Mouse (Mus musculus) forebrain, embryonic 13.5 days (tissue): ENCODE measurements around the gene Grik1. TPM values are rescaled to one million over a fixed set of nuclear protein-coding genes. Genes with fewer than 3 reads are reported as not detected.
A peak's percentile ranks its signal among the peaks of the same experiment; 100 is the strongest.

Experiments
- ATAC-seq: fragments of 200-750 bp; cut with Nextera tagmentation; 2 replicates; pipeline ENCODE4 v1.8.0; 2017
- H3K27ac ChIP-seq: fragments of 300-500 bp; sonication (generic); 2 replicates; pipeline ENCODE4 v1.5.1; 2015; ENCODE audit warnings: inconsistent platforms, mild to moderate bottlenecking, moderate library complexity
- H3K27me3 ChIP-seq: fragments of 300-500 bp; sonication (generic); 2 replicates; pipeline ENCODE4 v1.6.1; 2015; ENCODE audit warnings: mild to moderate bottlenecking, inconsistent platforms
- H3K36me3 ChIP-seq: fragments of 300-500 bp; sonication (generic); 2 replicates; pipeline ENCODE4 v1.6.1; 2015; ENCODE audit warnings: mild to moderate bottlenecking, inconsistent platforms; ENCODE audit not compliant: poor library complexity, severe bottlenecking
- H3K4me1 ChIP-seq: fragments of 300-500 bp; sonication (generic); 2 replicates; pipeline ENCODE4 v1.6.1; 2015; ENCODE audit warnings: inconsistent platforms
- H3K4me2 ChIP-seq: fragments of 300-500 bp; sonication (generic); 2 replicates; pipeline ENCODE4 v1.6.1; 2015; ENCODE audit warnings: inconsistent platforms, mild to moderate bottlenecking, moderate library complexity
- H3K4me3 ChIP-seq: fragments of 300-500 bp; sonication (generic); 2 replicates; pipeline ENCODE4 v1.5.1; 2015; ENCODE audit warnings: mild to moderate bottlenecking, inconsistent platforms
- H3K9ac ChIP-seq: fragments of 300-500 bp; sonication (generic); 2 replicates; pipeline ENCODE4 v1.6.1; 2015; ENCODE audit warnings: mild to moderate bottlenecking, inconsistent platforms
- H3K9me3 ChIP-seq: fragments of 300-500 bp; sonication (generic); replicated peaks from 2 replicates; pipeline ENCODE4 v1.6.1; 2016; ENCODE audit warnings: inconsistent platforms
- WGBS: fragments of 180-500 bp; shearing (Covaris S2); methylation state at CpG from one replicate; pipeline ENCODE4 v1.1.7; 2015; 5-methylcytosine and 5-hydroxymethylcytosine counted together
- polyA plus RNA-seq: library from polyadenylated mRNA; unstranded; fragments of >200 nt; fragmentation: Nextera tagmentation; extraction: Ambion mirVana; gene quantifications from 2 replicates; pipeline ENCODE4 v1.2.1, GENCODE M21; 2015

Grik1 gene
- polyA plus RNA-seq, 1 experiment from 2014 or later, result 7.2 TPM

DNA sequence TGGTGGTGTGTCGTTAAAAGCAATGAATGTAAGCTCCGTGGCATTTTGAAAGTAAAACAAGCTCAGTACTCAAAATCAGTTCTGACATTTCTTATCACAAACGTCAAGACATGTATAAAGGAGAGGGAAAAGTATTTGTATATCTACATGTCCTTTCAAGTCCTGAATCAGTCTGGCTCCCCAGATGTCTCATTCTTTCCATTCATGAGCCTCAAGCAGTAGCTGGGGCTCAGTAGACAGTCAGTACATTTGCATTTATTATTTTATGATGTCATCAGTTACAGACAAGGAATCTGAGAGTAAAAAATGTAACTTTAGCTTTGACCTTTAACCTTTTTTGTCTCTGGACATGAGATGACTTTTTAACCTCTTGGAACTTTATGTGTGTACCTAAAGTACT lies 68.1 kb downstream of the Grik1 start:
- no peak for ATAC-seq
- H3K4me1 ChIP-seq, result no peaks in the 10 kb centered on the region
- no peaks in the 10 kb centered on the region for H3K9me3 ChIP-seq
- H3K9ac ChIP-seq, result no peak overlapping the region
- no peak overlapping the region for H3K4me3 ChIP-seq
- H3K27me3 ChIP-seq, result no peaks in the 10 kb centered on the region
- H3K27ac ChIP-seq, result no peak overlapping the region
- no peak overlapping the region for H3K4me2 ChIP-seq
- no peaks in the 10 kb centered on the region for H3K36me3 ChIP-seq
- WGBS, result 73% methylated on average over 3 of the region's 3 CpGs

DNA sequence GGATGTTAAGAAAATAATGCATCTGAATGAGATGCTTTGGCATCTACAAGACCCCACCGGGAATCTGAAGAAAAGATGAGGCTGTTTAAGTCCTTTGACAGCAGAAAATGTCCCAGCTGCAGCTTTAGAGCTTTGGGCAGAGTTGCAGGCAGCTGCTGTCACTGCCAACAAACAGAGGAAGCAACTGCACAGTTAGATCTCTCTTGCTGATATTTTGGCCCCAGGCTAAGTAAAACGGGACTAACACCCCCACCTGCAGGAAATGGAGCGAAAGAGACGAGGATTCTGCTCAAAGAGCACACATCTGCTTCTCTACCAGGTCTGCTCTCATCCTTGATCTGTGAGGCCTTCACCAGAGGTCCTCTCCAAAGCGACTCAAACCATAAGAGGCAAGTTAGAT lies 77.5 kb downstream of the Grik1 start:
- H3K9ac ChIP-seq, result no peak overlapping the region
- no peak overlapping the region for H3K4me3 ChIP-seq
- no peak overlapping the region for H3K27ac ChIP-seq
- no peaks in the 10 kb centered on the region for H3K9me3 ChIP-seq
- H3K4me1 ChIP-seq, result no peaks in the 10 kb centered on the region
- no peak overlapping the region for H3K4me2 ChIP-seq
- H3K36me3 ChIP-seq, result no peaks in the 10 kb centered on the region
- 79% methylated on average over 5 of the region's 5 CpGs for WGBS
- no peak for ATAC-seq
- no peaks in the 10 kb centered on the region for H3K27me3 ChIP-seq

DNA sequence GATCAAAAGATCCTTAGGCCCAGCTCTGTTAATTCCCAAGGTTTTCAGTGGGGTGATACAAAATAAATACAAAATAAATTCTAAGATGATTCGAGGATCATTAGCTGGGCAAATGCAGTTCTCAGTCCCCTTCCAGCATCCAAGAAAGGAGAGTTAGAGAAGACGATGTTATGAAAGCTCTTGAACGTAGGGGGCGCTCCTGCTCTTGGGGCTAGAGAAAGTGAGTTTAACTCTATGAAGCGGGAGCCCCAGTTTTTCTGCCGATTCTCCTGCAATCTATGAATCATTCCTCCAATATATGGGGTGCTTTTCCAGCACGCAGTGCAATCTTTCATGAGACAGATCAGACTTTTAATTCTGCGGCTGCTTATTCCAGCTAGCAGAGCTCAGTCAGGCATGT lies 78.2 kb downstream of the Grik1 start:
- Histone ChIP-seq H3K4me2 (no peak overlapping the region), H3K4me1 (no peaks in the 10 kb centered on the region), H3K36me3 (no peaks in the 10 kb centered on the region), H3K9ac (no peak overlapping the region), H3K27me3 (no peaks in the 10 kb centered on the region), H3K4me3 (no peak overlapping the region), H3K9me3 (no peaks in the 10 kb centered on the region), H3K27ac (no peak overlapping the region)
- 61% methylated on average over 8 of the region's 8 CpGs for WGBS
- no peak for ATAC-seq

DNA sequence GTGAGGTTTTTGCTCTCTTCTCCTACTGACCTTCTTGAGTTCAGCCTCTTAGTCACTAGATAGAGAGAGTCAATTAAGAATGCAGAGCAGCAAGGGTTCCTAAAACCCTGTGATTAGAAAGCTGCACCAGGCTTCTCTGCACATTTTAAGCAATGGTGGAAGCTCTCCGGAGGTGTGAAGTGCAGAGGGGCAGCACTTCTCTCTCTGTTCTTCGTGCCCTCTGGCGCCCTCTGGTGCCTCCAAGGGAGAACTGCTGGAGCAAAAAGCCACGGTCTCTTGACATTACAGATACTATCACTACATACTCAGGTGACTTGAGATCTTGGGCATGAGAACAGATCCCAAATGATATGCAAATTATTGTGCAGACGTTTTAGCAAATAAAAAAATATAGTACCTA lies 85.7 kb downstream of the Grik1 start:
- Histone ChIP-seq H3K4me1 (no peaks in the 10 kb centered on the region), H3K4me3 (no peak overlapping the region), H3K36me3 (no peaks in the 10 kb centered on the region), H3K27ac (no peak overlapping the region), H3K9ac (no peak overlapping the region), H3K9me3 (no peaks in the 10 kb centered on the region), H3K27me3 (0 out of 2 replicates have a peak, but pooled peaks cover 2% of the 10 kb centered on the region), H3K4me2 (no peak overlapping the region)
- 9% methylated on average over 5 of the region's 5 CpGs for WGBS
- peak; percentile 81 for ATAC-seq

DNA sequence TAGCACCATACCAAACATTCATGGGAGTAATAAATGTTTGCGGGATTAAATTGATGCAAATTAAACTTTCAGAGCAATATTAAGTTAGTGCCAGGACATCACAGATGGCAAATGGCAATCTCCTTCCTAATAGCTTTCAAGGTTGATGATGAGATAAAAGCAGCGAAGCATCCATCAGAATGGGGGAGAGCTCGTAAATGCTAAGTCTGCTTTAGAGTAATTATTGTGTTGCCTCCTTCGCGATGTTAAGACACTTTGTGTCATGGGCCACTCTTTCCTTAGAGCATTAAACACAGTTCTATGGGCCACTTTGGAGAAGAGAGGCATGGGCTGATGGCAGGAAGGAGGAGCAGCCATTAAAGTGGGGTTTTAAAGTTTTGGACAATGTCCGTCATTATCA lies 86.1 kb downstream of the Grik1 start:
- no peak for ATAC-seq
- Histone ChIP-seq H3K9ac (no peak overlapping the region), H3K4me2 (no peak overlapping the region), H3K27me3 (0 out of 2 replicates have a peak, but pooled peaks cover 2% of the 10 kb centered on the region), H3K4me1 (no peaks in the 10 kb centered on the region), H3K4me3 (no peak overlapping the region), H3K36me3 (no peaks in the 10 kb centered on the region), H3K27ac (no peak overlapping the region), H3K9me3 (no peaks in the 10 kb centered on the region)
- 82% methylated on average over 6 of the region's 6 CpGs for WGBS

DNA sequence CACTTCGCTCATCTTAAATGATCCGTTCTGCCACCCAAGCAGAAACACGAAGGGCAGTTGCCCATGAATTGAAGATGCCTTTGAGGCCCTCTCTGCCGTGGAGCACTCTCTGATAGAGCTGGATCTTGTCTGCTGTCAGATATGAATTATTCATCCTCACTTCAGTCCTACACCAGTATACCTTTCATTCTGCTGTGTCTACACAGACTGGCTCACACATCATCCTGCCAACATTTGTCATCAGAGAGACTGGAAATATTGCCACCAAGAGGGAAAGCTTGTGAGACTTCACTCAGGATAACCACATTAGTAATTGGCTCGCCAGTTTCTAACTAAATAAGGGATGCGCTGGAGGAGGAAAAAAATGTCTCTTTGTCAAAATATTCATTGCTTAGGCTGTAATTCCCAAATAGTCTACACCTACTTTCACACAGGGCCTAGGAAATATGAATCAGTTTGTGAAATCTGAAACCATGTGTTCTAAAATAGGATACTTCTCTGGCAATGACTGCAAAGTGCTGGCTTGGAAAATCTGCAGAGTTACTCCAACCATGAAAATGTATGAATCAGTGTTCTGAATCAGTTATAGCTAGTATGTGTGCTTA lies 102.5 kb downstream of the Grik1 start:
- Histone ChIP-seq H3K9me3 (no peaks in the 10 kb centered on the region), H3K4me1 (no peaks in the 10 kb centered on the region), H3K9ac (no peak overlapping the region), H3K4me2 (no peak overlapping the region), H3K27me3 (no peaks in the 10 kb centered on the region), H3K36me3 (no peaks in the 10 kb centered on the region), H3K27ac (no peak overlapping the region), H3K4me3 (no peak overlapping the region)
- ATAC-seq, result no peak
- WGBS, result 75% methylated on average over 6 of the region's 6 CpGs

DNA sequence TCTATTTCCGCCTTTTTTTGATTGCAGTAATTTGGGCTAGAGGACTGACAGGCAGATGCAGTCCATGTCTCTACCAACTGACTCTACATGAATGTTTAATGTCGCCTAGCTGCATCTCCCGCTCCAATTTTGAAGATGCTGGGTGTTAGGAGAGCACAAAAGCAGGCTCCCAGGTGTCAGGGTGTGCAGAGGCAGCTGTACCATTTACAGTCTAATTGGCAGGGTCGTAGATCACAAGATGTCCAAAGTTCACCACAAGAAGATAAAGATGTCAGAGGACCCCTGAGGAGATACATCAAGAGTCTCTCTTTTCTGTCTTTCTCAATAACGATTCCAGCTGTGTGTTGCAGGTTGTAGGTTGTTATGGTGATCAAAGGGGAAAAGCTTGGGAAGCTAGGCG lies 111.3 kb downstream of the Grik1 start:
- Histone ChIP-seq H3K4me3 (no peak overlapping the region), H3K27ac (no peak overlapping the region), H3K27me3 (no peaks in the 10 kb centered on the region), H3K9me3 (no peaks in the 10 kb centered on the region), H3K4me2 (no peak overlapping the region), H3K9ac (no peak overlapping the region), H3K36me3 (no peaks in the 10 kb centered on the region), H3K4me1 (peaks cover 9% of the 10 kb centered on the region)
- 63% methylated on average over 6 of the region's 6 CpGs for WGBS
- no peak for ATAC-seq

DNA sequence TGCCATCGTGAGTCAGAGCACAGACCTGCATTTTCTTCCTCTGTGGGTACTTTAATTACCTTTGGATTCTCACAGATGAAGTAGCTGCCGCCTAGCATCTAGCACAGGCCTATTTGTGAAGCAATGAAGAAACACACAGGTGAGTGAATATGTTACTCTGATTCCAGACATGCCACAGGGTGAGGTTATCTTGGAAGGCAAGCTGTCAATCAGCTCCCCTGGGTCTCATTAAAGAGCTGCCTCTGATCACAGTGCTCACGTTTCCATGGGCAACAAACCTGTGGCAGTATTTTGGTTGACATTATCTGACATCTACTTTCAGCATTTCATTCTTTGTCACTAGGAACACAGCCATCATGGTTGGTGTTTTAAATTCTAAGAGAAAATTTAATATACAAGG lies 112.7 kb downstream of the Grik1 start:
- Histone ChIP-seq H3K27ac (no peak overlapping the region), H3K4me3 (no peak overlapping the region), H3K9me3 (no peaks in the 10 kb centered on the region), H3K27me3 (no peaks in the 10 kb centered on the region), H3K9ac (no peak overlapping the region), H3K4me1 (peaks cover 12% of the 10 kb centered on the region), H3K36me3 (no peaks in the 10 kb centered on the region), H3K4me2 (no peak overlapping the region)
- 72% methylated on average over 3 of the region's 3 CpGs for WGBS
- ATAC-seq, result no peak

DNA sequence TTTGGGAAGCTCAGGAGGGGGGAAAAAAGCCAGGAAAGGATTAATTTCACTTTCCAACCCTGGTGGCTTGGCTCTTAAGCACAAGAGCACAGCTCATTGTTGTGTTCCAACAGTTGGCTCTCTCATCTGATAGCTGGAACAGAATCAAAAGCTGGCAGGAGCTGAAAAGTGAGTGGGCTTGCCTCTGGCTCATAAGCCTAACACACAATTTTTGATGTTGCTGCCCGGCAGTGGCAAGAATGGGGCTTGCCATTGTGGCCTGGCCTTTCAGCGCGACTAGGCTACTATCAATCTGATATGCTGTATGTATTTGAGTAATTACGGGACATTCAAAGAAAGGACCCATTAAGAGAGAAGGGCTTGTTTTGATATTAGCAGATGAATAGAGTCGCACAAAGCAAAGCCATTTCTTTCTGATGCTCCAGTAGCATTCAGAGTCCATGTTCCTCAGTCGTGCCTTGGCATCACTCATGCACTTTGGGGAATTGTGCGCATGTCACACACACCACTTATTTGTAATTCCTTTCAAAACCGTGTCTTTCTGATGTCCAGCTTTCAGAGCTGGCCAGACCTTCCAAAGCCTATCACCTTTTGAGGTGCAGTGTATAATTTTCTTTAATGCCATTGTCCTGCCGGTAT lies 115.9 kb downstream of the Grik1 start:
- H3K36me3 ChIP-seq, result no peaks in the 10 kb centered on the region
- H3K27me3 ChIP-seq, result no peaks in the 10 kb centered on the region
- peaks cover 12% of the 10 kb centered on the region for H3K4me1 ChIP-seq
- peak; percentile 85 for ATAC-seq
- H3K9me3 ChIP-seq, result no peaks in the 10 kb centered on the region
- H3K9ac ChIP-seq, result no peak overlapping the region
- peak overlapping the region; percentile 35 for H3K27ac ChIP-seq
- 43% methylated on average over 9 of the region's 9 CpGs for WGBS
- no peak overlapping the region for H3K4me3 ChIP-seq
- no peak overlapping the region for H3K4me2 ChIP-seq

DNA sequence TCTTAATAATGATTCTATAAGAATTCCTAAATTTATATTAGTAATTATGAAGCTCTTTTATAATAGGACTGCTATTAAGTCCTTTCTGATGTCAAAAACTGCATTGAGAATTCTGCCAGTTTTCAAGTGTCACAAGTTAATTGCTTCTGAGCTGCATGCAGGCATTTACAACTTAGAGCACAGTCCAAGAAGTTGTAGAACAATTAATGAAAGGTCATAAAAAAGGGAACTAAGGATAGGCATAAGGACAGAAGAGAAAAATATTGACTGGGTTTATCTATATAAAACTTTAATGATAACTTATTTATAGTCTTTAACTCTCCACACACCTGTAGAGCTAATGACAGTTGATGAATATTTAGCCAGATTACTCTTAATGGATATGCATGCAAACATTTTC lies 123.5 kb downstream of the Grik1 start:
- no peak for ATAC-seq
- no peak overlapping the region for H3K4me3 ChIP-seq
- no peaks in the 10 kb centered on the region for H3K36me3 ChIP-seq
- no peaks in the 10 kb centered on the region for H3K4me1 ChIP-seq
- no peaks in the 10 kb centered on the region for H3K9me3 ChIP-seq
- no peak overlapping the region for H3K9ac ChIP-seq
- no peak overlapping the region for H3K4me2 ChIP-seq
- H3K27ac ChIP-seq, result no peak overlapping the region
- no peaks in the 10 kb centered on the region for H3K27me3 ChIP-seq

DNA sequence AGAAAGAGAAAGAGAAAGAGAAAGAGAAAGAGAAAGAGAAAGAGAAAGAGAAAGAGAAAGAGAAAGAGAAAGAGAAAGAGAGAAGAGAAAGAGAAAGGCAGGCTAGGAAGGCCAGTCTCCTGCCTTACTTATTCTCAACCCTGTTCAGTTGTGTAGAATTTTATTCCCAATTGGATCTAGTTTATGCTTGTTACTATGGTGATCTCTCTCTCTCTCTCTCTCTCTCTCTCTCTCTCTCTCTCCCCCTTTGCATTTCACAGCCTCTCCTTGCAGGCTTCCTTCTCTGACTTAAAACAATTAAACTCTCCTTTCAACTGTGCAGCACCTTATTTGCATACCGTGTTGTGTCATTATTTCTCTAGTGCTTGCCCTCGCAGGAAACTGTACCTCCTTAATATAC lies 147.5 kb downstream of the Grik1 start:
- H3K27ac ChIP-seq, result no peak overlapping the region
- peak; percentile 75 for ATAC-seq
- 27% methylated on average over 2 of the region's 2 CpGs for WGBS
- H3K4me2 ChIP-seq, result no peak overlapping the region
- H3K36me3 ChIP-seq, result no peaks in the 10 kb centered on the region
- no peak overlapping the region for H3K9ac ChIP-seq
- no peaks in the 10 kb centered on the region for H3K27me3 ChIP-seq
- H3K4me3 ChIP-seq, result no peak overlapping the region
- no peaks in the 10 kb centered on the region for H3K9me3 ChIP-seq
- H3K4me1 ChIP-seq, result peaks cover 10% of the 10 kb centered on the region

DNA sequence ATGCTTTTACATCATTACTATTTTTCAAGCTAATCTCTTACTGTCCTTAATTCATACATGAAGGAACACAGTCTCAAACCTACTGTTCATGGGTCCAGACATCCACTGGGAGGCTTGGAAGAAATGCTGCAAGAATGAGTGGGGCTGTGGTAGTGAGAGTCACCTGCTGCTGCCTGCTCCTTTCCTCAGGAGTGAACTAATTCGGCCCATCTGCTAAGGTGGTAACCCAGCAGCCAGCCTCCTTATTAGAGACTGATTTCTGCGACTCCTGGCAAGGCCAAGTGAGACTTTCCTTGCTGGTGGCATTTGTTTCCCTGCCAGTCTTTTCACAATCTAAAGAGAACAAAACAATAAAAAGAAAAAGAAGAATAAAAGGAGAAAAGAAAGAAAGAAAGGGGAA lies 147.9 kb downstream of the Grik1 start:
- no peak overlapping the region for H3K4me3 ChIP-seq
- H3K27ac ChIP-seq, result no peak overlapping the region
- peaks cover 10% of the 10 kb centered on the region for H3K4me1 ChIP-seq
- no peaks in the 10 kb centered on the region for H3K9me3 ChIP-seq
- ATAC-seq, result peak; percentile 75
- no peak overlapping the region for H3K4me2 ChIP-seq
- no peaks in the 10 kb centered on the region for H3K27me3 ChIP-seq
- no peak overlapping the region for H3K9ac ChIP-seq
- H3K36me3 ChIP-seq, result no peaks in the 10 kb centered on the region
- 39% methylated on average over 2 of the region's 2 CpGs for WGBS

DNA sequence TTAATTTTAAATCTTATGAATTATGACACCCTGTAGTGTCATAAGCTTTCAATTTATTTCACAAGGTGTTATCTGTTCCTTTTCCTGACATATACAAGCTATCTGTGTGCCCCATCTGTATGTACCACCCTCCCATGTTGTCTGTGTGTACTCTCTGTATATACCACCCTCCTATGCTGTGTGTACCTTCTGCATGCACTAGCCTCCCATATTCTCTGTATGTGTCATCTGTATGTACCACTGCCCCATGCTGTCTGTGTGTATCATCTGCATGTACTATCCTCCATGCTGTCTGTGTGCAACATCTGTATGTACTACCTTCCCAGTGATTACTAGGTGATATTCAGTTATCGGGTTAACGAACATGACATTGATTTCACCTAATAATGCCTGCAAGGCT lies 148.5 kb downstream of the Grik1 start:
- no peak overlapping the region for H3K4me2 ChIP-seq
- H3K9me3 ChIP-seq, result no peaks in the 10 kb centered on the region
- peaks cover 10% of the 10 kb centered on the region for H3K4me1 ChIP-seq
- 0 out of 2 replicates have a peak, but pooled peaks have one; percentile 45 for ATAC-seq
- H3K27ac ChIP-seq, result no peak overlapping the region
- 97% methylated on average over 2 of the region's 2 CpGs for WGBS
- no peak overlapping the region for H3K9ac ChIP-seq
- no peaks in the 10 kb centered on the region for H3K27me3 ChIP-seq
- H3K36me3 ChIP-seq, result no peaks in the 10 kb centered on the region
- H3K4me3 ChIP-seq, result no peak overlapping the region
